Mouse (Mus musculus) MEL (cell line): Measurements from ENCODE around the gene Vwf. TPM values are rescaled to one million over a fixed set of nuclear protein-coding genes. Genes with fewer than 3 reads are reported as not detected.

ENCODE experiments used
- DNase-seq: peaks from one replicate; pipeline ENCODE4 v3.0.0; 2011; ENCODE audit warnings: low read depth, low spot score
- H3K27ac ChIP-seq: 2 replicates; pipeline ENCODE4 v1.5.1; 2012; ENCODE audit warnings: low read depth, mild to moderate bottlenecking, control low read depth, low read length, moderate library complexity; ENCODE audit not compliant: control insufficient read depth
- H3K27me3 ChIP-seq, 2 experiments: fragments of 150-350 bp in 1 of 2; sonication (generic) in 1 of 2; 2 replicates each; pipeline ENCODE4 v1.6.1; 2012; ENCODE audit warnings: low read length in 2 of 2, mild to moderate bottlenecking in 2 of 2, improper control_type of control experiment in 1 of 2, moderate library complexity in 1 of 2; ENCODE audit not compliant: insufficient read depth in 2 of 2, control insufficient read depth in 1 of 2
- H3K36me3 ChIP-seq, 2 experiments: 2 replicates each; pipeline ENCODE4 v1.6.1; 2012 to 2014; ENCODE audit warnings: low read length in 2 of 2, improper control_type of control experiment in 1 of 2, inconsistent platforms in 1 of 2, mild to moderate bottlenecking in 1 of 2; ENCODE audit not compliant: insufficient read depth in 2 of 2, control insufficient read depth in 1 of 2
- H3K4me1 ChIP-seq, 2 experiments: fragments of 150-350 bp in 1 of 2; sonication (generic) in 1 of 2; 2 replicates each; pipeline ENCODE4 v1.6.1; 2012; ENCODE audit warnings: low read length in 2 of 2, improper control_type of control experiment in 1 of 2, mild to moderate bottlenecking in 1 of 2; ENCODE audit not compliant: insufficient read depth in 2 of 2, control insufficient read depth in 1 of 2
- H3K4me3 ChIP-seq, 2 experiments: fragments of 150-350 bp in 1 of 2; sonication (generic) in 1 of 2; 2 replicates each; pipeline ENCODE4 v1.5.1; 2012; ENCODE audit warnings: low read depth in 2 of 2, low read length in 2 of 2, mild to moderate bottlenecking in 2 of 2, moderate library complexity in 2 of 2, control low read depth in 1 of 2, improper control_type of control experiment in 1 of 2; ENCODE audit not compliant: control insufficient read depth in 1 of 2, insufficient read depth in 1 of 2
- H3K79me2 ChIP-seq: 2 replicates; pipeline ENCODE4 v1.6.1; 2012; ENCODE audit warnings: mild to moderate bottlenecking, low read length, moderate library complexity; ENCODE audit not compliant: control insufficient read depth, poor library complexity, insufficient read depth
- H3K9ac ChIP-seq: 2 replicates; pipeline ENCODE4 v1.6.1; 2012; ENCODE audit warnings: low read depth, mild to moderate bottlenecking, control low read depth, low read length, moderate library complexity; ENCODE audit not compliant: control insufficient read depth, poor library complexity, severe bottlenecking
- H3K9me3 ChIP-seq: fragments of 150-350 bp; sonication (generic); replicated peaks from 2 replicates; pipeline ENCODE4 v1.6.1; 2012; ENCODE audit warnings: mild to moderate bottlenecking, low read length, improper control_type of control experiment, moderate library complexity; ENCODE audit not compliant: insufficient read depth
- EP300 ChIP-seq, 2 experiments: IDR thresholded peaks; 2 replicates each; pipeline ENCODE4 v1.6.1; 2011; ENCODE audit warnings: improper control_type of control experiment in 2 of 2, low read length in 2 of 2, low read depth in 1 of 2, mild to moderate bottlenecking in 1 of 2
- GABPA ChIP-seq: IDR thresholded peaks from 2 replicates; pipeline ENCODE4 v1.6.1; 2012; ENCODE audit warnings: low read depth, mild to moderate bottlenecking, inconsistent platforms, low read length, improper control_type of control experiment, moderate library complexity
- GATA1 ChIP-seq: IDR thresholded peaks from 2 replicates; pipeline ENCODE4 v1.6.1; 2011; ENCODE audit warnings: low read depth, low read length, improper control_type of control experiment
- HCFC1 ChIP-seq: IDR thresholded peaks from 2 replicates; pipeline ENCODE4 v1.6.1; 2012; ENCODE audit warnings: low read depth, mild to moderate bottlenecking, inconsistent platforms, low read length, improper control_type of control experiment, moderate library complexity
- JUND ChIP-seq: IDR thresholded peaks from 2 replicates; pipeline ENCODE4 v1.6.1; 2011; ENCODE audit warnings: low read depth, mild to moderate bottlenecking, improper control_type of control experiment, low read length
- KAT2A ChIP-seq: conservative IDR thresholded peaks from 2 replicates; pipeline ENCODE4 v1.6.1; 2012; ENCODE audit warnings: low read depth, low read length, improper control_type of control experiment, inconsistent platforms
- MAX ChIP-seq: IDR thresholded peaks from 2 replicates; pipeline ENCODE4 v1.6.1; 2011; ENCODE audit warnings: low read length, improper control_type of control experiment
- MAZ ChIP-seq: IDR thresholded peaks from 2 replicates; pipeline ENCODE4 v1.6.1; 2012; ENCODE audit warnings: low read depth, mild to moderate bottlenecking, inconsistent platforms, low read length, improper control_type of control experiment
- MEF2A ChIP-seq: IDR thresholded peaks from 2 replicates; pipeline ENCODE4 v1.6.1; 2014; ENCODE audit warnings: low read depth, mild to moderate bottlenecking, inconsistent platforms, low read length, improper control_type of control experiment; ENCODE audit not compliant: poor library complexity, insufficient replicate concordance, severe bottlenecking; ENCODE audit errors: extremely low read depth
- MXI1 ChIP-seq: IDR thresholded peaks from 2 replicates; pipeline ENCODE4 v1.6.1; 2011; ENCODE audit warnings: mild to moderate bottlenecking, low read depth, low read length, improper control_type of control experiment
- MYB ChIP-seq: IDR thresholded peaks from 2 replicates; pipeline ENCODE4 v1.6.1; 2011; ENCODE audit warnings: mild to moderate bottlenecking, low read depth, low read length, improper control_type of control experiment
- MYC ChIP-seq: IDR thresholded peaks from 2 replicates; pipeline ENCODE4 v1.6.1; 2011; ENCODE audit warnings: low read depth, mild to moderate bottlenecking, low read length, improper control_type of control experiment, moderate library complexity
- NELFE ChIP-seq: IDR thresholded peaks from 2 replicates; pipeline ENCODE4 v1.6.1; 2011; ENCODE audit warnings: low read depth, low read length, improper control_type of control experiment
- NRF1 ChIP-seq: IDR thresholded peaks from 2 replicates; pipeline ENCODE4 v1.6.1; 2014; ENCODE audit warnings: low read depth, mild to moderate bottlenecking, inconsistent platforms, low read length, improper control_type of control experiment, moderate library complexity; ENCODE audit not compliant: poor library complexity, insufficient read depth, severe bottlenecking
- POLR2A ChIP-seq, 2 experiments: IDR thresholded peaks; 2 replicates each; pipeline ENCODE4 v1.6.1; 2011 to 2012; ENCODE audit warnings: low read length in 2 of 2, mild to moderate bottlenecking in 2 of 2, control low read depth in 1 of 2, improper control_type of control experiment in 1 of 2, low read depth in 1 of 2, moderate library complexity in 1 of 2; ENCODE audit not compliant: control insufficient read depth in 1 of 2, insufficient read depth in 1 of 2, poor library complexity in 1 of 2
- POLR2AphosphoS5 ChIP-seq: IDR thresholded peaks from 2 replicates; pipeline ENCODE4 v1.6.1; 2012; ENCODE audit warnings: low read depth, borderline replicate concordance, mild to moderate bottlenecking, inconsistent platforms, low read length, moderate library complexity, mixed read lengths
- SIN3A ChIP-seq: IDR thresholded peaks from 2 replicates; pipeline ENCODE4 v1.6.1; 2012; ENCODE audit warnings: low read length, improper control_type of control experiment, inconsistent platforms
- SMC3 ChIP-seq: IDR thresholded peaks from 2 replicates; pipeline ENCODE4 v1.6.1; 2011; ENCODE audit warnings: low read depth, low read length, improper control_type of control experiment
- TAL1 ChIP-seq: IDR thresholded peaks from 2 replicates; pipeline ENCODE4 v1.6.1; 2012; ENCODE audit warnings: mild to moderate bottlenecking, inconsistent platforms, low read length, moderate library complexity, mixed read lengths
- TCF12 ChIP-seq: IDR thresholded peaks from 2 replicates; pipeline ENCODE4 v1.6.1; 2014; ENCODE audit warnings: low read depth, mild to moderate bottlenecking, inconsistent platforms, low read length, improper control_type of control experiment, moderate library complexity
- UBTF ChIP-seq: IDR thresholded peaks from 2 replicates; pipeline ENCODE4 v1.6.1; 2012; ENCODE audit warnings: low read depth, mild to moderate bottlenecking, inconsistent platforms, low read length, improper control_type of control experiment, moderate library complexity, borderline replicate concordance; ENCODE audit not compliant: insufficient read depth
- USF1 ChIP-seq: IDR thresholded peaks from 2 replicates; pipeline ENCODE4 v1.6.1; 2014; ENCODE audit warnings: low read depth, mild to moderate bottlenecking, inconsistent platforms, low read length, improper control_type of control experiment, moderate library complexity
- ZKSCAN1 ChIP-seq: IDR thresholded peaks from 2 replicates; pipeline ENCODE4 v1.6.1; 2012; ENCODE audit warnings: low read depth, mild to moderate bottlenecking, inconsistent platforms, low read length, improper control_type of control experiment, moderate library complexity
- ZMIZ1 ChIP-seq: IDR thresholded peaks from 2 replicates; pipeline ENCODE4 v1.6.1; 2012; ENCODE audit warnings: low read depth, mild to moderate bottlenecking, inconsistent platforms, low read length, improper control_type of control experiment, moderate library complexity
- ZNF384 ChIP-seq: IDR thresholded peaks from 2 replicates; pipeline ENCODE4 v1.6.1; 2012; ENCODE audit warnings: low read depth, mild to moderate bottlenecking, inconsistent platforms, low read length, improper control_type of control experiment
- polyA plus RNA-seq, 2 experiments: library from polyadenylated mRNA; stranded (reverse) in 1 of 2; unstranded in 1 of 2; fragments of >175 nt in 1 of 2; fragments of >200 nt in 1 of 2; gene quantifications; 2 replicates each; pipeline versions ENCODE4 v1.2.1 to v1.2.4; 2012; ENCODE audit warnings: low replicate concordance in 2 of 2, low read depth in 1 of 2; ENCODE audit not compliant: insufficient read length in 2 of 2, insufficient read depth in 1 of 2, missing spikeins in 1 of 2
- total RNA-seq: library from RNA; depleted of rRNA; stranded (reverse); fragments of 300-350 nt; gene quantifications from 2 replicates; pipeline ENCODE4 v1.2.3, GENCODE M21; 2012

The Vwf gene
- total and polyA plus RNA-seq, 3 experiments: 0.29 to 0.42 TPM; not detected in 1

GRCm38 (mm10) chr6:125550172-125550571 lies 3.6 kb downstream of the Vwf start:
- Histone ChIP-seq H3K4me3 (no peak overlapping the region), H3K79me2 (no peaks in the 10 kb centered on the region), H3K9me3 (no peaks in the 10 kb centered on the region), H3K9ac (no peak overlapping the region), H3K36me3 (no peaks in the 10 kb centered on the region), H3K4me1 (no peaks in the 10 kb centered on the region), H3K27ac (no peak overlapping the region), H3K27me3 (no peaks in the 10 kb centered on the region; a peak in 1 of 4 replicates)
- DNase-seq: no peak
- TF ChIP-seq SIN3A (no peak), EP300 (IDR thresholded peaks at IDR 0.05; ENCODE audit: low read depth in 1 of 2, low read length in 2 of 2) (no peak), NELFE (no peak), JUND (no peak), MYC (no peak), POLR2AphosphoS5 (no peak)

GRCm38 (mm10) chr6:125552760-125553159 lies 6.2 kb downstream of the Vwf start:
- no peaks in the 10 kb centered on the region for H3K79me2 ChIP-seq
- H3K27me3 ChIP-seq: no peaks in the 10 kb centered on the region
- TF ChIP-seq TAL1 (no peak), POLR2AphosphoS5 (no peak), KAT2A (no peak)
- H3K27ac ChIP-seq: no peak overlapping the region
- H3K36me3 ChIP-seq: no peaks in the 10 kb centered on the region
- H3K4me1 ChIP-seq: no peaks in the 10 kb centered on the region
- no peak for DNase-seq
- H3K9ac ChIP-seq: no peak overlapping the region
- H3K4me3 ChIP-seq: no peak overlapping the region
- no peaks in the 10 kb centered on the region for H3K9me3 ChIP-seq

GRCm38 (mm10) chr6:125553551-125553950 lies 7.0 kb downstream of the Vwf start:
- Histone ChIP-seq H3K9ac (no peak overlapping the region), H3K4me3 (no peak overlapping the region), H3K79me2 (no peaks in the 10 kb centered on the region), H3K27ac (no peak overlapping the region), H3K9me3 (no peaks in the 10 kb centered on the region), H3K4me1 (no peaks in the 10 kb centered on the region), H3K27me3 (no peaks in the 10 kb centered on the region), H3K36me3 (no peaks in the 10 kb centered on the region)
- TF ChIP-seq NRF1: no peak
- no peak for TF ChIP-seq HCFC1
- no peak for TF ChIP-seq GABPA
- no peak for TF ChIP-seq ZKSCAN1
- TF ChIP-seq UBTF: no peak
- TF ChIP-seq MYB: no peak
- TF ChIP-seq TCF12: no peak
- no peak for TF ChIP-seq SMC3
- TF ChIP-seq GATA1: no peak
- no peak for TF ChIP-seq MAX
- TF ChIP-seq MEF2A: no peak
- TF ChIP-seq MXI1: no peak
- no peak for TF ChIP-seq POLR2A (IDR thresholded peaks at IDR 0.05; ENCODE audit: control insufficient read depth in 1 of 2, insufficient read depth in 1 of 2, low read depth in 1 of 2, low read length in 2 of 2, poor library complexity in 1 of 2)
- no peak for TF ChIP-seq ZMIZ1
- no peak for TF ChIP-seq ZNF384
- TF ChIP-seq NELFE: no peak
- no peak for TF ChIP-seq USF1
- no peak for TF ChIP-seq MYC
- no peak for TF ChIP-seq MAZ
- DNase-seq: no peak
